Mouse (Mus musculus): ENCODE results near the gene Gm7534.

Gene Gm7534

DNA sequence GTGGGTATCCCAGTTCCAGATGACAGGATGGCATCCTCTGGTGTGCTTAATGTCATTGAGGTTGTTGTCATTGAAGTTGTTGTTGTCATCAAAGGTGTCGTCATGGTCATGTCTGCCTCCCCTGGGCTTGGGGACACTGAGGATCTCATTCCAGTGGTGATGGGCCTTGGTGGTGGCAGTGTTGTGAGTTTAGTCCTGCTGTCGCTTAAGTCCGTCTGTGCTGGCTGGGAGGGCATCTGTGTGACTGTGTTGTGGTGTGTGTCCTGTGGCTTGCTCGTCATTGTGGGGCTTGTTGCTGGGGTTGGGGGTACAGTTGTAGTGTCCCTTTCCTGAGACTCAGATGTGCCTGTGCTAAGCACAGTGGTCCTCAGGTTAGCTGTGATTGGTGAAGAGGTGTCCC lies at the start of gene Gm7534:
Gene Gm7534, minus strand, starts transcription at position 101 of the 400 bp plus-strand sequence.
- DNase-seq (ENCODE audit: low spot score in 2 of 2): no peak

DNA sequence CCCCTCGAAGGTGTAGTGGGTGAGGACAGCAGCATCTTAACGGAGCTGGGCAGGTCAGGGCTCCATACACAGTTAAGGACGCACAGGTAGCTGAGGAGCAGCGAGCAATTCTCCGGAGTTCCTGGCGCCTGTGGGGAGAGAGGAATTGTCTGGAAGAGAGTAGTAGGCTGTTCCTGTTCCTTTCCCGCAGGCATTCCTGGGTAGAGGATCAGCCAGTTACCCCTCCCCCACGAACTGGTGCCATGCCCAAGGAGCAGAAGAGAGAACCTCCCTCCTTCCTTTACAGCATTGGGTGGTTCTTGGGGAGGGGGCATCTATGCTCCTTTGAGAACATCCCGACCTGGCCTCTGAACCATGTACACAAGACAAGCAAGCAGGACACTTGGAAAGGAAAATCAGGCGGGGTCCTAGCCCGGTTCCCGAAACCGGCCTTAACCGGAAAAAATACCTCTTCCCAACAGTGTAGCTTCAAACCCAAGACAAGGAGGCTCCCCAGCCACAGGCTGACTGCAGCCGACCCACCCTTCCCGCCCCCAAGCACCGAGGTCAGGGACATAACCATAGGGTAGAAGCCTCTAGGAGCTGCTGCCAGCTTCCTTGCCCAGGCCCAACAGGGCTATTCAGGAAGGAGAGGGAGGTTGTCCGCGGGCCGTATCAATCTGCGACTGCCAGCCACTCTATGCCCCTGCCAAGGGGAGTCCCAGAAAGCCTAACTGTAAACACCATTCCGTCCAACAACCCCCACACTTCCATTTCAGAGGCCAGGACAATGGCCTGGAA lies 49.5 kb upstream of the Gm7534 start:
- no peak for DNase-seq (ENCODE audit: low spot score in 2 of 2)

DNA sequence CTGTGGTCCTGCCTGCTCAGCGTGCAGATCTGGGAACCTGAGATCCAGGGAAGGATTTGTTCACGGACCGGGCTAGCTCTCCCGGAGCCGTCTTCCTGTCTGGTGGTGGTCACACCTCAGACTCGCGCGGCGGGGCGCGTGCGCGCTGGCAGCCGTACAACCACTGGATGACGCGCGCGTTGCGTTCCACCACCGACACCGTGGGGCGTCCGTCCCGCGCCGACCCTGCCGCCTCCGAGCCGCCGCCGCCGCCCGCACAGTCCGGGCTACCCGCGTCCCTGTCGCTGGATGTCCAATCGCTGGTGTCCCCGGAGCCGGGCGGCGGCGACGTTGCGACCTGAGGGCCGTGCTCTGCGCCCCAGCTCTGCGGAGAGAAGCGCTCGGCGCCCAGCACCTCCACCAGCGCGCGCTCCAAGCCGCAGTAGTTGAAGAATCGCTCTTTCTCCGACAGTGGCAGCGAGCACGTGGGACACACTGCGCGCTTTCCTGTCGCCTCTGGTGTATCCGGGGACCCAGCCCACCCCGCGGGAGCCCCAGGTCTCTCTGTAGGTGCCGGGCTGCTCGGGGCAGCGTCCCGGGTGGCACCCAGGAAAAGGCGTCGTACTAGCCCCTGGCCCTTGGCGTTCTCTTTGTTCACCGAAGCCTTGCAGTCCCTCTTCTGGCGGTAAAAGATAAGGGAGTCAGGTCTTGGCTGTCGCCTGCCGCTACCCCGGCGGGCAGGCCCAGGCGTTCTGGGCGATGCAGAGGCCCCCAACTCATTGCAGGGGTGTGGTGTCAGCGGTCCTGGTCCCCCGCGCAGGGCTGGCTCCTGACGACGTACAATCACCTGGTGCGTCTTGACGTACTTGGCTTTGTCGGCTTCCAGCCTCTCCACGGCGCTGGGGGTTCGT lies 48.7 kb upstream of the Gm7534 start:
- DNase-seq (ENCODE audit: low spot score in 2 of 2): peak in 1 of 2 experiments; percentile 39

DNA sequence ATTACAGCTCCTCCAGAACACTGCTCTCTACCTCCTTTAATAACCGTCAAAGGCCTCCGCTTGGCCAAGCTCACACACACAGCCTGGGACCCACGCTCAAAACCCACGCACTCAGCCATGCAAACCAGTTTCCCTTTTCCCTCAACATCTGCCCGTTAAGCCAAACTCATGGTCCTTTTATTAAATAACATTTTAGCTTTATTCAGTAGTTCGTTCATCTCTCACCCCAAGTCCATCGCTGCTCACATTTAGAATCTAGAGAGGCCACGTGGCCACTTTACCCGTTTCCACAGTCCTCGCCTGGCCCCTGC lies 48.1 kb upstream of the Gm7534 start:
- DNase-seq (ENCODE audit: low spot score in 2 of 2): no peak

DNA sequence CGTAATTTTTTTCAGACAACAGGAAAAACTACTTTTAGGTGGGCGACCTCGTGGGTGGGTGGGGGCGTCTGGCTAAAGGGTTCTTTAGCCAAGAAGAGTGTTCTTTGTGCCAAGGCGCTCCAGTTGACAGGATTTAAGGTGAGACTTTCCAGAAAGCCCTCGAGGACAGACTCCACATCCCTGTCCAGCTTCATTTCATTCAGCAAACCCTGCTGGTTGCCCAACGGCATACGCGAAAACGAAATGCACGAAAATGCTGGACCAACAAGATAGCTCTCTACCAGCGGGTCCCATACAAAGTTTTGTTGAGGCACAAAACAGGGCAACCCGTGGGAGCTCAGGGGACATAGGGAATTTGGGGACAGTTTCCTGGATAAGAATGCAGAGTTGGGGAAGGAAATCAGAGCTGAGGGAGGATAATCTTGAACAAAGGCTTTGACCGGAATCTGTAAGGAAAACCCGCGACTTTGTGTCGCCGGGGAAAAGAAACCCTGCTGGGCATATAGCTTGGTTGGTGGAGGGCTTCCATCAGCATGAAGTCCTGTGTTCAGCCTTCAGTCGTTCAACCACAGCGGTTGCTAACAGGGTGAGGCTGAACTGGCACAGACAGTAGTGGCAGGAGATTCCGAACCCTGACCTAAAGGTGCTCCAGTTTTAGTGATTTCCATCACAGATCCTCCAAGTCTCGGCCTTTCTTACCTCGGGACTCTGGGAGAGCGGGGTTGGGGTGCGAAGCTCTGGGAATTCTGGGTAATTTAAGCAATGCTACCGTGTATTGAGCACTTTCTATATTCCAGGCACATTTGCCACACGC lies 47.5 kb upstream of the Gm7534 start:
- no peak for DNase-seq (ENCODE audit: low spot score in 2 of 2)

DNA sequence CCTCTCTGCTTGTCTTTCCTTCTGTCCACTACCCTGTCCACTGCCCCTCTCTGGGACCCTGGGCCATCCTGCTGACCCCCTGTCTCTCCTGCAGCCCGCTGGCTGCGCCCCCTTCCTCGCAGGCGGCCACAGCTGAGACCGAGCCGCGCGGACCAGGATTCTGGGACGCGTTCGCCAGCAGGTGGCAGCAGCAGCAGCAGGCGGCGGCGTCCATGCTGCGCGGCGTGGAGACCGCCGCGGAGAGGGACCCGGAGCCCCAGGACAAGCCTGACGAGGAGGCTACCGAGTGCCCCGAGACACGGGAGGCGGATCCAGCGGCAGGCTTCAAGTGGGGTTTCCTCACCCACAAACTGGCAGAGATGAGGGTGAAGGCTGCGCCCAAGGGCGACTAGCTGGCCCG lies 46.8 kb upstream of the Gm7534 start:
- peak in 1 of 2 experiments; percentile 44 for DNase-seq (ENCODE audit: low spot score in 2 of 2)

DNA sequence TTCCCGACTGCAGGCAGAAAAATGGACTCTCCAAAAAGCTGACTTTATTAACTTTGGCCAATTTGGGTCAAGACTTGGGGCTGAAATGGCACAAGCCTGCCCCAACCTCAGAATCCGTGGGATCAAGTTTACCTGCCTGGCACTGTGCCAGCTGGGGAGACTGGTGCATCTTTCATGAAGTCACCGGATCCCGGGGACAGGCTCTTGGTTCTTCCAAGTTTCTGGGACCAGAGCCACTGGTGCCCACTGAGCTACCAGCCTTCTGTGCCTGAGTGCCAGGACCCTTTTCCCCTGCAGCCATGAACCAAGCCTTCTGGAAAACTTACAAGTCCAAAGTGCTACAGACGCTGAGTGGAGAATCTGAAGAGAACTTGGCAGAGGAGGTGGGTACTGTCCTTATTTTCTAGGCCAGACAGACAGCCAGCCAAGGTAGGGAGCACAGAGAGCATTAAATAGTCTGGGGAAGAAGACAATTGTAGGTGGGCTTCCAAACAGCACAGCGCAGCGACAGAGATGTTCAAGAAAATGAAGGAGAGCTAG lies 44.0 kb upstream of the Gm7534 start, which contains the start of gene Gm30191:
Gene Gm30191, plus strand, starts transcription at position 217 of the 540 bp plus-strand sequence.
- DNase-seq (ENCODE audit: low spot score in 2 of 2): no peak

DNA sequence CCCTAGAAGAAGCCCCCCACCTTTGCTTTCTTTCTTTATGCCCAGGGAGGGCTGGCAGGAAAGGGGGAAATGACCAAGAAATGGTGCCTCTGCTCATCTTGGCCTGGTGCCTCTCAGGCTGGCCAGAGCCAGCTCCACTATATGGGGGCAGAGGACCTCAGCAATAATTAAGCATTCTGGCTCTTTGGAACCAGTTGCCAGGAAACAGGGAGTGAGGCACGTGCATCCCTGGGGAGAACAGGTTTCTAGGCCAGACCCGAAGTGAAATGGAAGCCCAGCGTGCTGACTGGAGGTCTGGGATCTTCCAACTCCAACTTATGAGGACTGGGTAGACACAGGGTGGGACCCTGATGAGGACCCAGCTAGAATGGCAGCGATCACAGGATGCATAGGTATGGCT lies 43.5 kb upstream of the Gm7534 start:
- no peak for DNase-seq (ENCODE audit: low spot score in 2 of 2)

DNA sequence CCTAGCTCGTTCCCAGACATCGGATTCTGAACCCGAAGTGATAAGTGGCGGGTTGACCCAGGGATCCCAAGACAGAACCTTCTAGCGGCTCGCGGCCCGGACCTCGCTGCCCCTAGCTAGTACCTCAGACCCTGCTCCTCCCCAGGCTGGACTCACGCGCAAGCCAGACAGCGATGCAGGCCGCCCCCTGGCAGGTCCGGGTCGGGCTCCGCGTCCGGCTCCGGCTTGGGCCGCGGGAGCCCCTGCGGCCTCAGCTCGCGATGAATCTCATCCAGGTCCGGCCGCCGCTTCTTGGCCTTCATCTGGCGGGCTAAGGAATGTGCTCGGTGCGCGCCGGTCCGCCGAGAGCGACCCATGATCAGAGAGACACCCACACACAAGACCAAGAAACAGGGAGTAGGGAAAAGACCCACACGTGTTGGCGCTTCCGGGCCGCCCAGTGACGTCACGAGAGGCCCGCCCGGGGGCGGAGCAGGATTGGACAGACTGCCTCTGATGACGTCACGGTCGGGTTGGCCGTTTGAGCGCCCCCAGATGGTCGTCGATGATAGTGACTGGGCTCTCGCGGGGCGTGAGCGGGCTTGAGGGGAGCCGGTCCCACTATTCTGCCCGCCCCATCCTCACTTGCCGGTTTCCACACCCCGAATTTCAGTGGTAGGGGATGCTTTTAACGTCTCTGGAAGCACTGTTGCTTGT lies 42.5 kb upstream of the Gm7534 start, which contains the start of gene Zfp593:
Gene Zfp593, minus strand, starts transcription at position 445 of the 696 bp plus-strand sequence.
- DNase-seq (ENCODE audit: low spot score in 2 of 2): peak; percentile 83 to 95

DNA sequence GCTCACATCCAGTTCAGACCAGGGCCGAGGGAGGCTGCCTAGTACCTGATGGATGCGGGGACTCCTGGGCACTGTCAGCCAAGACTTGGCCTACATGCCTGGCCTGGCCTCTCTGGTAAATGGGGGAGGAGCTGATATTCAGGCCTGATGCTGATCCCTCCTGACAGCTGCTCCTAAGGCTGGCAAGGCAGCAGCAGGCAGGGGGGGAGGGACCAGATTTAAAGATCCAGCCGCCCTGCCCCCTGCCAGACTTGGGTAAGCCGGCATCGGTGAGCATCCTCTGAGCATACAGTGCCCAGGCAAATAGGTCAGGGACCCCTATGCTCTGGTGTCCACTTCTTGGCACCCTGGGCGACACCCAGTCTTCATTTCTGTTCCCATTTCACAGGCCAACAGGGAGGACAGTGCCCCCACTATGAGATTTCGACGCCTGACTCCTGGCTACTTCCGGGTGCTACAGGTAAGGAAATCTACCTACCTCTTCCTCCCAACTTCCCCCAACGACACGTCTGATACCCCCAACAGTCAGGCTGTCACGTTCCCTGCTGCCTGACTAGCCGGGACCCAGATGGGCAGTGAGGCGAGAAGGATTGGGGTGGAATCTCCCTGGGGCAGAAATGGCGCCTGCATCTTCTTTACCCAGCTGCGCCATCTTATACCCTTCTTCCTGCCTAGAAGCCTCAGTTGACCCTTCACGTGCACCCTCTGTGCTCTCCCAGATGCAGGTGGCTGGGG lies 40.9 kb upstream of the Gm7534 start, which contains the start of gene E130218I03Rik:
Gene E130218I03Rik, plus strand, starts transcription at position 147 of the 735 bp plus-strand sequence.
- no peak for DNase-seq (ENCODE audit: low spot score in 2 of 2)

DNA sequence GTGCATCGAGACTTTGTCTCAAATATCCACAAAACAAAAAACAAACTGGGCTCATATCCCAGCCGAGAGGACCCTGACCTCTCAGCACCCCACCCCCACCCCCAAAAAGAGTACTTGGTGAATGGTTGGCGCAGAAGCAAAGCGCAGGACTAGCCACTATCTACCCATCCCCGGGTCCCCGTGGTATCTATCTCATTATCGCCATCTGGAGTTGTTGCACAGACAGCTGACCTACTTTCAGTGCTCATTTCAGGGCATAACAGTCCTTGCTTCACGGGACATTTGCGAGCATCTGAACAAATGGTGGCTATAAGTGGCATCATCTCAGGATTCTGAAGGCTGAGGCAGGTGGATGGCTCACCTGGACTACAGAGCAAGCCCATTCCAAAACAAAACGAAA lies 35.9 kb upstream of the Gm7534 start:
- DNase-seq (ENCODE audit: low spot score in 2 of 2): no peak

DNA sequence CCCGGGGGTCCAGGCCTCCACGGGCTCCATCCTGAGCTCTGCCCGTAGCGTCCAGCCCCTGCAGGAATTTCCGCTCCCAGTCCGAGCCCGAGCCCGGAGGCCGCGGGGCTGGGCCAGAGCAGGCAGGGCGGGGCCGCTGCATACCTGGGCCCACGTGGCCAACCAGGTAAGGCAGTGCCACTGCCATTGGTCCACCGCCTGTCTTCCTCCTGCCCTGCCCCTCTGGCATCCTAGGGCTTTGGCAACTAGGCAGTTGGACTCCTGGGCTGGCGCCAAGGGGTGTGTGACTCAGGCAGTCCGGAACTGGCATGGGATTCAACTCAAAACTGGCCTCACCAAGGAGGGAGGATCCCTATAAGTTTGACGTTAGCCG lies 35.5 kb upstream of the Gm7534 start, which contains the start of gene Cnksr1:
Gene Cnksr1, minus strand, starts transcription at position 121 of the 373 bp plus-strand sequence.
- no peak for DNase-seq (ENCODE audit: low spot score in 2 of 2)

DNA sequence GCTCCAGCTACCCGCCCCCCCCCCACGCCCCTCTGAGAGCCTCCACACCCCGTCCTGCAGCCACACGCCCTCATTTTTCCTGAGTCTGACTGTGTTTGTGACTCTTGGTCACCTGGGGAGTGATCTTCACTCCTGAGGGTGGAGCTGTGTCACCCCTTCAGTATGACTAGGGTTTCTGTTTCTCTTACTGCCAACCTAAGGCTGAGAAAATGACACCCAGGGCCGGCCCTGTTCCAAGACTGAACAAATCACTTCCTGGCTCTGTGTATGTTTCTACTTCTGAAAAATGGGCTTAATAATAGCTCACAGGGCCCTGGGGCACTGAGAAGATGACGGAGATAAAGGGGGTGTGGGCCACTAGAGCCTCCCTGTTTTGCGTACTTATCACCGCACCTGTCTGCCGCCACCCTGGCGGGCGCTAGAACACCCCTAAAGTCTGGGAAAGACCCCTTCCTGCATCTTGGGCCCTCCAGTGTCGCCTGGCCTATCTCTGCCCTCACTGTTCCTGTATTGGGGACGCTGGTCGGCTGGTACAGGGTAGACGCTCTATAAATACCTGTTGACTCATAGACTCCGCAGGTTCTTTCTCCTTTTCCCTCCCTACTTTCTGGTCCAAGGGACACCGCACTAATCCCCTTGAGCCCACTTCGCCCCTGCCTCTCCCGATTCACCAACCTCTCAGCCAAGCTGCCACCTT lies 34.9 kb upstream of the Gm7534 start:
- DNase-seq (ENCODE audit: low spot score in 2 of 2): no peak

DNA sequence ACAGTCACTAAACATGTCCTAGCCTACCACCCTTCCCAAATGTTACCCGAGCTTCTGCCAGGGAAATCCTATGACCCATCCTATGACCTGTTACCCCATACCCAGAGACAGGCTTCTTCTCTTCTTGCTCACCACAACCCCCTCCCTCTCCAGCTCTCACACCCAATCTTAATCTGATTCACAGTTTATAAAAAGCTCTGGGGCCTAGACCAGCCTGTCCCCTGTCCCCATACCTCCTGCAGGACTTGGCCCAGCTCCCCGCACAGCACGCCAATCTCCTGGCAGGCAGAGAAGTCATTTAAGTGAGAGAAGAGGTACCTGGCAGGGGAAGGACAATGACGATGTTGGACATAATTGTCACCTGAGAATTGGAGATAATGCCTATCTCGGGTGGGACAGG lies 32.1 kb upstream of the Gm7534 start:
- no peak for DNase-seq (ENCODE audit: low spot score in 2 of 2)

DNA sequence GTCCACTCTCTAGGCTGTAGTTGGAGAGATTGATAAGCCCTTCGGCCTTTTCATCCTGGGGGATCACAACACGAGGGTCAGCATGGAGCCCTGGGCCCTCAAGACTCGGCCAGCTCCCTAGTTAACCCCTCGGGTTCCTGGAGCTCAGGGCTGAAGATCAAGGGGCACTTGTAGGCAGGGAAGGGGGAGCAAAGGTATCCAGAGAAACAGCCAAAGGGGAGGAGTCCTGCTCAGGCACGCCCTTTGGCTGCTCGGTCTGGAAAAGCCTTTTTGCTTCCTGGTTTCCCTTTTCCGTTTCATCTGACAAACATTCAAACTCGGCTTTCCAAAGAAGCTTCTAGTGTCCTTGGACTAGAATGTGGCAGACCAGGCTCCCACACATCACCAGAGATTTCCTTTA lies 27.6 kb upstream of the Gm7534 start:
- no peak for DNase-seq (ENCODE audit: low spot score in 2 of 2)

DNA sequence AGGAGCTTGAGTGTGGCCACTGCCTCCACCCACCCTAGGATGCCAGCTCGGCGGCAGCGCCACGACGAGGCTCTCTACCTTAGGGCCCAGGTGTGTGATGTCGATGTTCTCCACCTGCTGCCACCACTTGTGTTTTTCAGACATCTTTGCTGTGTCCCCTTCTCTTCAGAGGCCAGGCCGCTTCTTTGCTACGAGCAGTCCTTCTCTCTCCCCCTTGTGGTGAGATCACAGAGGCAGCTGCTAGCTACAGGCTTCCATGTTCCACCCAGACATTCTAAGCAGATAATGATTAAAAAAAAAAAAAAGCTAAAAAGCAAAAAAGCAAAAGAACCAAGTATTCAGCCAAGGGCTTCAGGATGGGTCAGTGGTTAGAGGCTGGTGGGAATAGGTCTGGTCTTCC lies 24.4 kb upstream of the Gm7534 start, which contains the start of gene Catsper4:
Gene Catsper4, minus strand, starts transcription at position 190 of the 400 bp plus-strand sequence.
- DNase-seq (ENCODE audit: low spot score in 2 of 2): no peak

DNA sequence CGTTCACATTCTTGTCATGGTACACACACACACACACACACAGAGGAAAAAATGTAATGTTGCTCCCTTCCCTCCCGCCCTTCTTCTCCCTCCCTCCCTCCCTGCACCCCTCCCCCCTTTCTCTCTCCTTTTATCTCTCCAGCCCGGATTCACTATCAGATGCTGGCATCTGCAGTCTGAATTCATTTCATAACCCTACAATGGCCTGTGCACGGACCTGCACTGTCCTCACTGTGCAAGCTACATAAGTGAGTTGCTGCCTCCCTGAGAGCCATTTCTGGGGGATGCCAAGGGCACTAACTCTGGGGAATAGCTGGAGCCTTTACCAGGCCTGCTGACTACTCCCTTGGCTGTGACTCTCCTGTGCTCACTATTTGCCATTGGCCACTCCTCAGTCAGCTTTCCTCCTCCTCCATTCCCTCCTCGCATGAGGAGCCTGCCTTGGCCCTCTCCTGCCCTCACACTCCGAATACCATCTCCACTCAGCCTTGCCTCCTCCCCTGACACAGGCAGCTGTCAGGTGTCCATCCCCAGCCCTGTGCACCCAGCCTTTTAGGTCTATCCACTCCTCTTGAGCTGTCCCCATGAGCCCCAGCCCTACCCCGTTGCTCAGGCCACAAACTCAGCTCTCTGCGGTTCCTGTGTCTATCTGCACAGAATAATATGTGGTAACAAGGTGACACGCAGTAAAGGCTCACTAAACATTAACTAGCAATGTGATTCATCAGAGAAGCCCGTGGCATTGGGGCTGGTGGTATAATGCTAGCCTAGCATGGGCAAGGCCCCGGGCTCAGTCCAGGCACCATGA lies 20.2 kb upstream of the Gm7534 start:
- no peak for DNase-seq (ENCODE audit: low spot score in 2 of 2)

DNA sequence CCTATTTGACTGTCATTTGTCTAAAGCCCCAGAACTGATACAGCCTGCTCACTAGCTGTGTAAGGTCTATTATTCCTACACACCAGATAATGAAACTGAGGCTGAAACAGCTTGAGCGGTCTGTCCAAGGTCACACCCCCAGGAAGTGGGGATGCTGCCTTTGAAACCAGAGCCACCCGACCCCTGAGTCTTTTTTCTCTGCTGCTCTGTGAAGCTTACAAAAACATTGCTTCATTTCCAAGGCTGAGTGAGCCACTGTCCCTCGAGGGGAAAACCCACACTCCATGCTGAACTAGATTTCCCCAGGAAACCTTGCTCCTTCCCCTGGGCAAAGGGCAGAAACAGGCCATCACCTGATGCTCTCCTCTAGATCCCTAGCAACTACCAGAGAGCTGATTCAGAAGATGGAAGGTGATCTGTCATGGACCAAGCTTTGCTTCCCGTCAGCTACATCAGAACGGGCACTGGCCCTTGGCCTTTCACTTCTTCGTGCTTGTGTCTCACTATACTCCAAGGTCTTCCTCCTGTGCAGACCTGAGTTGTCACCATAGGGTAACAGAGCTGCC lies 3.8 kb upstream of the Gm7534 start:
- DNase-seq (ENCODE audit: low spot score in 2 of 2): no peak
